Comparison of ENCODE assay signal across 33 mouse cellular contexts in genomic region chr4:97102752-97103052, GRCm38 (mm10).
"Had no signal": no experiment of that assay in that cellular context is flagged by ENCODE, and none has a peak within 500 bp of the region (broad histone marks: within the 10 kb centered on the region; RNA-seq: fewer than 3 reads in every experiment).

No protein-coding gene starts in this region.

- H3K4me3 ChIP-seq: heart, adult 2 months; heart, embryonic 10.5 days; heart, embryonic 12.5 days; heart, embryonic 13.5 days; heart, embryonic 15.5 days; hindbrain, embryonic 10.5 days; hindbrain, embryonic 12.5 days; hindbrain, embryonic 13.5 days; hindbrain, embryonic 15.5 days; kidney, embryonic 15.5 days; layer of hippocampus, adult 2 months had no signal

- H3K4me1 ChIP-seq: heart, embryonic 10.5 days; heart, embryonic 12.5 days; heart, embryonic 13.5 days; heart, embryonic 15.5 days; hindbrain, embryonic 10.5 days; hindbrain, embryonic 12.5 days; hindbrain, embryonic 13.5 days; hindbrain, embryonic 15.5 days; kidney, embryonic 15.5 days had no signal

- DNase-seq: heart, adult 2 months; heart, postnatal 10 days; heart, postnatal 14 days; heart, postnatal 36 days; heart, postnatal 4 days; kidney, adult 11 months; kidney, adult 18-20 months; kidney, adult 2 months; kidney, adult 8-10 months; kidney, adult 9 months; kidney, postnatal 10 days; kidney, postnatal 14 days; kidney, postnatal 25 days; kidney, postnatal 36 days; kidney, postnatal 4 days; layer of hippocampus, adult 9-11 months; layer of hippocampus, postnatal 36 days had no signal

- H3K36me3 ChIP-seq: heart, embryonic 10.5 days; heart, embryonic 12.5 days; heart, embryonic 13.5 days; heart, embryonic 15.5 days; hindbrain, embryonic 10.5 days; hindbrain, embryonic 12.5 days; hindbrain, embryonic 13.5 days; hindbrain, embryonic 15.5 days; kidney, embryonic 15.5 days had no signal

- H3K9ac ChIP-seq: heart, embryonic 12.5 days; heart, embryonic 13.5 days; heart, embryonic 15.5 days; hindbrain, embryonic 12.5 days; hindbrain, embryonic 13.5 days; hindbrain, embryonic 14.5 days; hindbrain, embryonic 15.5 days; kidney, embryonic 15.5 days had no signal

- H3K4me2 ChIP-seq: heart, embryonic 11.5 days; heart, embryonic 12.5 days; heart, embryonic 13.5 days; heart, embryonic 15.5 days; hindbrain, embryonic 12.5 days; hindbrain, embryonic 13.5 days; hindbrain, embryonic 14.5 days; hindbrain, embryonic 15.5 days; kidney, embryonic 15.5 days had no signal

- H3K9me3 ChIP-seq: heart, embryonic 10.5 days; heart, embryonic 12.5 days; heart, embryonic 13.5 days; heart, embryonic 15.5 days; hindbrain, embryonic 10.5 days; hindbrain, embryonic 12.5 days; hindbrain, embryonic 13.5 days; hindbrain, embryonic 15.5 days; kidney, embryonic 15.5 days had no signal

- H3K27ac ChIP-seq: heart, adult 2 months; heart, embryonic 10.5 days; heart, embryonic 13.5 days; heart, embryonic 15.5 days; hindbrain, embryonic 10.5 days; hindbrain, embryonic 12.5 days; hindbrain, embryonic 13.5 days; hindbrain, embryonic 14.5 days; hindbrain, embryonic 15.5 days; hindbrain, postnatal 0 days; kidney, embryonic 15.5 days; kidney, postnatal 0 days; layer of hippocampus, adult 2 months had no signal

- H3K27me3 ChIP-seq: heart, embryonic 12.5 days; heart, embryonic 13.5 days; heart, embryonic 15.5 days; hindbrain, embryonic 12.5 days; hindbrain, embryonic 13.5 days; hindbrain, embryonic 15.5 days; kidney, embryonic 15.5 days had no signal

- ATAC-seq: hindbrain, embryonic 16.5 days; hindbrain, postnatal 0 days; inflammation-experienced regulatory T-cells, adult 6 months had no signal
